Mouse (Mus musculus) right cerebral cortex, postnatal 10 days (tissue): ENCODE results near the gene Col4a4.
A peak's percentile ranks its signal among the peaks of the same experiment; 100 is the strongest.

Source experiments
- DNase-seq, 2 experiments: peaks; one replicate each; pipeline ENCODE4 v3.0.0; 2021; ENCODE audit warnings: low spot score in 2 of 2

Col4a4 gene

DNA sequence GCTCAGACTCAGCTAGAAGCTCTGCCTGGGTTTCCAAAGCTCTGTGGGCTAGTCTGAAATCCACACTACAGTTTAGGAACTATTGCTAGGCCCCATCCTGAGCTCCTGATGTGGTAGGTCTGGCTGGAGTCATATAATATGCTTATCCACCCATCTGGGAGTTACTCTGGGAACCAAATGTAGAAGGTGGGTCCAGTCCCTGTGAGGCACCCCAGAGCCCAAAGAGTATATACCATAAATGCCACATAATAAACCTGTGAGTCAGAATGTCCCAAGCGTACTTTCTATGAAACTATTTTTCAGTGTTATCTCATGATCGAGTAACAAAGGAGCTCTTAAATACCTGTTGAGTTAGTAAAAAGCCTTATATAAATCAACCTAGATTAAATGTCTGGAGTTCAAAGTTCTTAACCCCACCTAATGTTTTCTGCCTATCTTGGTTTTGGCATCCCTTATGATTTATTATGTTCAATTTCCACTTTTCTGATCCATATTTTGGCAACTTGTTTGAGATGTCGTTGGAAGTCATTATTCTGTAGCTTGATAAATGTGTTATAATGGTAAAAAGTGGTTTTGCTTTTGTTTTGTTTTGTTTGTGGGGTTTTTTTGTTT is 172.1 kb downstream of the Col4a4 start:
- no peak for DNase-seq

DNA sequence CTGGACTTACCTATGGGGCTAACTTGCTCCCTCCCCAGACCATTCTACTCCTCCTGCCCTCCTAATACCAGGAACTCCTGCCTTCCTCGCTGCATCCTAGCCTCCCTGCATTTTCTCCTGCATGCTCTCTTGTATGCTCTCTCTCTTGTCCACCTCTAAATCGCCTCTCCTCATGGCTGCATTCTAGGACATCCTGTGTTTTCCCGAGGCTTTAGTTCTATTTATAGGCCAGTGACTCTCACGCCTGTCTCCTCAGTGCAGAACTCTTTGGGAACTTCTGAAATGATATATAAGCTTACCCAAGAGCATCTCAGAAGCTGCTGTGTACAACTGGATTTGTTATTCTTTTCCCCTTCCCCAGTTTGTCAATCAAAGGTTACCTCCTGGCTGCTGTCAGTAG is 174.6 kb downstream of the Col4a4 start:
- no peak for DNase-seq

DNA sequence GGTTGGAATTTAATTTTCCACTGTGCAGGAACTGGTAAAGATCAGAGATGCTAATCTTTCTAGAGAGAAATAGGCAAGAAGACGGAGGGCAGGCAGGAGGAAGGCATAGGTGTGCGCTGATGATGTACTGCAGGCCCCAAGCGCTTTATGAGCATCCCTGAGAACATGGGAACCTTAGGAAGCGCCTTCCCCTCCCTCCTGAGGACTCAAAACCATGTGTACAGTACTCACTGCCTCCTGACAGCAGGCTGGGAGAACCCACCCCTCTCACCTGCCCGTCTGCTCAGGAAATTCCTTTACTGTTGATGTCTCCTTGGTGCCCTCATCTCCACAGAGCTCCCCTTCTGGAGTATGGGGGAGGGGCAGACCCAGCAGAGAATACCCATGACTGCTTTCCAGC is 175.1 kb downstream of the Col4a4 start:
- DNase-seq: no peak

DNA sequence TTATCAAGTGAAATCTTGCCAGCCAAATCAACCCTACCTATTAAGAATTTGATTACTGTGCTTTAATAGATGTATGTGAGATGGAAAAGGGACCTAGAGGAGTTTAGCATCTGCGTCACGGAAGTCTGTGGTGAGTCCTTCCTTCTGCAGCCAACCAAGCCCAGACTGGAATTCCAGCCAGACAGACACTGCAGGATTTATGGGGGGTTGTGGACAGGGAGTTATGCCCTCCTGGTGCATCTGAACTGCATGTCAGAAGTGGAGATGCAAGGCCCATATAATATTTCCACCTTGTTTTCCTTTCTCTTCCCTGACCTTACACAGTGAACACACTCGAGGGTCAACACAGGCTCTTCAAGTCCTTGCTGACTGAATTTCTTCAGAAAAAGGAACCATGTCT is 176.1 kb downstream of the Col4a4 start:
- DNase-seq: no peak

DNA sequence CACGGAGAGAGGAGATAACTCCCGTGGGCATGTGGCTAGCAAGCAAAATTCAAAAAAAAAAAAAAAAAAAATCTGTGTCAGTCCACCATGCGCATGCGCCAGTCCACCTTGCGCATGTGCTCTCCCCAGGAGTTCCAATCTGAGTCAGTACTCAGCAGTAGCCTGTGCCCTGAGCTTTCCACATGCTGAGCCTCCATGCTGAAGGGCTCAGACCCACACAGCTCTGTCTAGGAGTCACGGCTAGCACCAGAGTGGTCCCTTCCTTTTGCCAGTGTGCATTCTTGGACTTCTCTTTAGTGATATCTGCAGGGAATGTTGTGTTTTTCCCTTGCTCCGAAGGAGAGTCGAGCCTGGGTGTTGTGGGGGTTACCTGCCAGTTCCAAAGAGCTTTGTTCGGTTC is 177.4 kb downstream of the Col4a4 start:
- DNase-seq: peak in 1 of 2 experiments; percentile 3

DNA sequence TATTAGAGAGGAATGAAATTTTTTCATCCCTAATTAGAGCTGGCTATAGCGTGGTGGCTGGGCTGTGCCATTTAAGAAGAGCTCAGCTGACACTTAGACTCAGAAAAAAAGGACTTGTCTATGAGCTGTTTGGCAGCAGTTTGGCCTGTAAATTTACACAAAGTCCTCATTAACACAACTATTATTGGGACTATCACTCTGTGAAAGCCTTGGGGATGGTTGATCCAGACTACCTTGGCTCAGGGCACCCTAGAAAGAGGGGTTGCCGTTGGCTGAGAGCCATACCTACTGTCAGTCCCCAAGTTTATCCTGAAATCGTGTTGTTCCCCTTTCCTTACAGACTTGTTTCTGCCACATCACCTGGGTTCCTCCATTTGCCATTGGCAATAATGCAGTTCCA is 178.9 kb downstream of the Col4a4 start:
- peak in 1 of 2 experiments; percentile 16 for DNase-seq
